Mouse (Mus musculus) liver, embryonic 12.5 days (tissue): ENCODE data around the gene Tiam2. TPM values are rescaled to one million over a fixed set of nuclear protein-coding genes. Genes with fewer than 3 reads are reported as not detected.

ENCODE experiments used
- ATAC-seq: fragments of 200-750 bp; cut with Nextera tagmentation; 2 replicates; pipeline ENCODE4 v1.8.0; 2017; ENCODE audit warnings: moderate number of reproducible peaks, mild to moderate bottlenecking, moderate library complexity
- H3K27ac ChIP-seq: fragments of 300-500 bp; sonication (generic); 2 replicates; pipeline ENCODE4 v1.5.1; 2016; ENCODE audit warnings: mild to moderate bottlenecking
- H3K27me3 ChIP-seq: fragments of 300-500 bp; sonication (generic); replicated peaks from 2 replicates; pipeline ENCODE4 v1.6.1; 2016; ENCODE audit warnings: mild to moderate bottlenecking, moderate library complexity
- H3K36me3 ChIP-seq: fragments of 300-500 bp; sonication (generic); 2 replicates; pipeline ENCODE4 v1.6.1; 2016; ENCODE audit warnings: mild to moderate bottlenecking, moderate library complexity
- H3K4me1 ChIP-seq: fragments of 300-500 bp; sonication (generic); 2 replicates; pipeline ENCODE4 v1.6.1; 2016
- H3K4me2 ChIP-seq: fragments of 300-500 bp; sonication (generic); 2 replicates; pipeline ENCODE4 v1.6.1; 2016; ENCODE audit warnings: mild to moderate bottlenecking, moderate library complexity
- H3K4me3 ChIP-seq: fragments of 300-500 bp; sonication (generic); 2 replicates; pipeline ENCODE4 v1.5.1; 2016; ENCODE audit warnings: mild to moderate bottlenecking, moderate library complexity
- H3K9ac ChIP-seq: fragments of 300-500 bp; sonication (generic); 2 replicates; pipeline ENCODE4 v1.6.1; 2016; ENCODE audit warnings: mild to moderate bottlenecking, moderate library complexity
- H3K9me3 ChIP-seq: fragments of 300-500 bp; sonication (generic); replicated peaks from 2 replicates; pipeline ENCODE4 v1.6.1; 2016; ENCODE audit warnings: mild to moderate bottlenecking, moderate library complexity
- WGBS: fragments of 180-500 bp; shearing (Covaris S2); methylation state at CpG from one replicate; pipeline ENCODE4 v1.1.7; 2016; ENCODE audit not compliant: insufficient replicate concordance; 5-methylcytosine and 5-hydroxymethylcytosine counted together
- polyA plus RNA-seq: library from polyadenylated mRNA; unstranded; fragments of >200 nt; fragmentation: Nextera tagmentation; extraction: Ambion mirVana; gene quantifications from 2 replicates; pipeline ENCODE4 v1.2.1, GENCODE M21; 2016

The Tiam2 gene
- polyA plus RNA-seq, 1 experiment from 2014 or later, result 1.3 TPM

DNA sequence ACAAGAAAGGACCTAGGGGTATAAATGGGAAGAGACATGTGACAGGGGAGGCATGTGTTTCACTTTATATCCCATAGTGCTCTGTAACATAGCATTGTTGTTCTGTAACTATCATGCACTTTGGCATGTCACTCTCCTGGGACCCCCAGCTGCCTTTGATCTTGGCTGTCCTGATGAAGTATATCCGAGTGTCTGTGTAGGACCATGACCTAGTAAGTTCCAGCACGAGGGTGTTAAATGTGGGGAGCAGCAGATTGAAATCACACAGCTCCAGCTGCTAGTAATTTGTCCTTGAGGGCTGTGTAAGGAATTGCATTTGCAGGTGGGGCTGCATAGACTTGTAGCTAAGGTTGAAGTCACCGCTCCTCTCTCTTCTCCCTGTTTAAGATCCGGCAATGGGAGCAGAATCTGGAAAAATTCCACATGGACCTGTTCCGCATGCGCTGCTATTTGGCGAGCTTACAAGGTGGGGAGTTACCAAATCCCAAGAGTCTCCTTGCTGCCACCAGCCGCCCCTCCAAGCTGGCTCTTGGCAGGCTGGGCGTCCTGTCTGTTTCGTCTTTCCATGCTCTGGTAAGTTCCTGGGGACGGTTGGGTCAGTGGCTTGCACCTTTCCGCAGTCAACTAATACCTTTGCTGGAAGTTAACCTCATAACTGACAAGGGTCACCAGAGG is 110.6 kb downstream of the Tiam2 start:
- no peak overlapping the region for H3K9ac ChIP-seq
- H3K36me3 ChIP-seq, result no peaks in the 10 kb centered on the region
- WGBS, result 70% methylated on average over 12 of the region's 12 CpGs
- peaks cover 8% of the 10 kb centered on the region; the same call in 1 of the 2 replicates for H3K4me1 ChIP-seq
- no peaks in the 10 kb centered on the region for H3K9me3 ChIP-seq
- H3K27ac ChIP-seq, result no peak overlapping the region
- H3K4me3 ChIP-seq, result no peak overlapping the region
- H3K4me2 ChIP-seq, result no peak overlapping the region
- no peaks in the 10 kb centered on the region; the same call in 1 of the 2 replicates for H3K27me3 ChIP-seq
- ATAC-seq, result no peak

DNA sequence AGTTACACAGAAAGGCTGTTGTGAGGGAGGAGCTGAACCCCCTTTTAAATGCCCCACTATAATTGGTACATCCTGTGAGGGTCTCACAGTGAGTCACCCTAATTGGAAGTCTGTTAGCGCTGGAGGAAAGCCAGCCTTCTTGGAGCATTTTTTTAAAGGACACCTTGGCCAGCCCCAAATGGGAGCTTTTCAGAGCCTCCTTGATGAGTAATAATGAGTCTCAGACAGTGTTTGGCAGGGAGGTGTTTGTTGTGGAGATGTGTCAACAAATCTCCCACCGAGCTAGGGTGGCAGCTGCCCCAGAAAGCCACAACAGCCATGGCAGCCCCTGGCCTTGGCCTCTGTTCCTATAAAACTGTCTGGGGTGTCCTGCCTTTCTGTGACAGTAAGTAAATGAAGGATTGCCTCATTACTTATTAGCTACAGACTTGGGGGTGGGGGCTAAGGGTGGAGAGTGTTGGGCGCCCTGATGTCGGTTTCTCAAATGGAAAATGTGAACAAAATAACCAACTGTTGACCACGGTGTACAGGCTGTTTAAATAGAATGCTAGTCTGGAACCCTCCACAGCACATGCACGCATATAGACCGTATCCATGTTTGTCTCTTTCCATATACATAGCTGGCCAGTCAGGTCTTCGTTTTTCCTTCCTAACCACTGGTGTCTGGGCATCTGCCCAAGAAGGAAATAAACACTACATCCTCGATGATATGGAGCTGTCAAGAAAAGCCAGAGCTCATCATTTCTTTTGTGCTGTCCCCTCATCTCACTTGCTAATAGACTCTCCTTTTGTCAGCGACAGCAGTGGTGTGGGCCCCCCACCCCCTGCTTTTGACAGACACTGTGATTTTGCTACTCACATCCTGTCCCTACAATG is 116.4 kb downstream of the Tiam2 start:
- no peaks in the 10 kb centered on the region for H3K27me3 ChIP-seq
- H3K4me2 ChIP-seq, result no peak overlapping the region
- H3K9me3 ChIP-seq, result no peaks in the 10 kb centered on the region
- 57% methylated on average over 10 of the region's 10 CpGs for WGBS
- no peak for ATAC-seq
- no peaks in the 10 kb centered on the region for H3K36me3 ChIP-seq
- H3K27ac ChIP-seq, result 0 out of 2 replicates have a peak overlapping the region, but pooled peaks have one; percentile 25
- no peak overlapping the region for H3K9ac ChIP-seq
- no peaks in the 10 kb centered on the region for H3K4me1 ChIP-seq
- no peak overlapping the region for H3K4me3 ChIP-seq

DNA sequence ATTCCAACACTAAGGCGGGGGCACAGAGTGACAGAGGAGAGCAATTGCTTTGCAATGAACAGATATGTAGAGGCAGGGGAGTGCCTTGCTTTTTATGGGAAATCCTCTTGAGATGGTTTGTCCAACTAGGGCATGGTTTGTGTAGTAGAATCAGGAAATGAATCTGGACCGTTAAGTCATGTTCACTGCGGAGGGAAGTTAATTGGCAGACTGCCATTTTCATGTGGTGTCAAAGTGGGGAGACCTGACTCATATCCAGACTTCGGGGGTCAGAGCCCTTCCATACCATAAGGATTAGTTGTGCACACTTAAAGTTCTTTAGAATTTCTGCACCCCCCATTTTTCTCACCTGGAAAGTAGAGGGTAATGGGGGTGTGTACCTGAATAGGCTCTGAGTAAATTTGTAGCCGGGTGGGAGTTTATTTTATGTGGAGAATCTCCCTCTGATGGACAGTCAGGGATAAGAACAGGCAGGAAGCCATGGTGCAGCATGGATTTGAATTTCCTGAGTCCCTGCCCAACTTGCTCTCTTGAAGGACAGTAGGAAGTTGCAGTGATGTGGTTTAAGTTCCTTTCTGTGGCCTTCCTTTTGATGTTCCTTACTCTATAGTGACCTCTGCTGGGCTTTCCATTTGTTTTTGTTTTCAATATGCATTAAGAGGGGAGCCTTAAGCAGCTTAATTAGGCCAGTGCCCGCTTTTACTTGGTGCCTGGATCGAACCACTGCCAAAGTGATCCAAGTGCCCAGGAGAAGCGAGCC is 120.0 kb downstream of the Tiam2 start:
- Histone ChIP-seq H3K4me1 (no peaks in the 10 kb centered on the region), H3K4me3 (no peak overlapping the region), H3K27ac (no peak overlapping the region), H3K4me2 (no peak overlapping the region), H3K9ac (no peak overlapping the region), H3K9me3 (no peaks in the 10 kb centered on the region), H3K27me3 (no peaks in the 10 kb centered on the region), H3K36me3 (no peaks in the 10 kb centered on the region)
- 39% methylated on average over 8 of the region's 8 CpGs for WGBS
- ATAC-seq, result no peak

DNA sequence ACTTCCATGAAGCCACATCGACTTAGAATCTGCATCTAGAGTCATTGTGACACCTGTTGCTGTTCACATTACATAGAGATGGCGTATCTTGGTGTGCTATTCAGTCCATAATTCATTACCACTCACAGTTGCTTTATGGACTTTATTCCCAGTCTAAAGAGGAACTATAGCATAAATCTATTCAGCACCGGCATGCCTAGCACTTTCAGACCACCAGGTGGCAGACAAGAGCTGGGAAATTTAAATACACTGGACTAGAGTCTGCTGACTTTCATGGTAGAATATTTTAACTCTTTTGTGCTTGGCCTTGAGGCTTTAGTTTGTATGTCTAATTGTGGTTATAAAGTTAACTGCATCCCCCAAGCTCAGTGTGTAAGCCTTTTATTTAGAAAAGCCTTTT is 122.4 kb downstream of the Tiam2 start:
- Histone ChIP-seq H3K27me3 (no peaks in the 10 kb centered on the region), H3K27ac (no peak overlapping the region), H3K4me3 (no peak overlapping the region), H3K4me1 (no peaks in the 10 kb centered on the region), H3K9me3 (no peaks in the 10 kb centered on the region), H3K9ac (no peak overlapping the region), H3K4me2 (no peak overlapping the region), H3K36me3 (no peaks in the 10 kb centered on the region)
- ATAC-seq, result no peak
- WGBS, result 25% methylated on average over 3 of the region's 3 CpGs

DNA sequence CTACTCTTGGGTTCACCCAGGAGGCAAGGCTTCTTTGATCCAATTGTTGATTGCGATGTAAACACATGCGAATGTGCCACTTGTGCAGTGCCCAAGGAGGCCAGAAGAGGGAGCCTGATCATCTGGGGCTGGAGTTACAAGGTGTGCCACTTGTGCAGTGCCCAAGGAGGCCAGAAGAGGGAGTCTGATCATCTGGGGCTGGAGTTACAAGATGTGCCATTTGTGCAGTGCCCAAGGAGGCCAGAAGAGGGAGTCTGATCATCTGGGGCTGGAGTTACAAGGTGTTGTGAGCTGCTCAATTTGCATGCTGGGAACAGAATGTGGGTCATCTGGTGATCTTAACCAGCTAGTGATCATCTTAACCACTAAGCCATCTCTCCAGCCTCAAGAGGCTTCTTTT is 124.7 kb downstream of the Tiam2 start:
- H3K4me1 ChIP-seq, result no peaks in the 10 kb centered on the region
- no peak overlapping the region for H3K4me2 ChIP-seq
- ATAC-seq, result peak; percentile 81
- H3K36me3 ChIP-seq, result no peaks in the 10 kb centered on the region
- H3K27ac ChIP-seq, result no peak overlapping the region
- no peaks in the 10 kb centered on the region for H3K9me3 ChIP-seq
- no peak overlapping the region for H3K4me3 ChIP-seq
- H3K9ac ChIP-seq, result no peak overlapping the region
- WGBS, result 64% methylated on average over 2 of the region's 2 CpGs
- H3K27me3 ChIP-seq, result no peaks in the 10 kb centered on the region

DNA sequence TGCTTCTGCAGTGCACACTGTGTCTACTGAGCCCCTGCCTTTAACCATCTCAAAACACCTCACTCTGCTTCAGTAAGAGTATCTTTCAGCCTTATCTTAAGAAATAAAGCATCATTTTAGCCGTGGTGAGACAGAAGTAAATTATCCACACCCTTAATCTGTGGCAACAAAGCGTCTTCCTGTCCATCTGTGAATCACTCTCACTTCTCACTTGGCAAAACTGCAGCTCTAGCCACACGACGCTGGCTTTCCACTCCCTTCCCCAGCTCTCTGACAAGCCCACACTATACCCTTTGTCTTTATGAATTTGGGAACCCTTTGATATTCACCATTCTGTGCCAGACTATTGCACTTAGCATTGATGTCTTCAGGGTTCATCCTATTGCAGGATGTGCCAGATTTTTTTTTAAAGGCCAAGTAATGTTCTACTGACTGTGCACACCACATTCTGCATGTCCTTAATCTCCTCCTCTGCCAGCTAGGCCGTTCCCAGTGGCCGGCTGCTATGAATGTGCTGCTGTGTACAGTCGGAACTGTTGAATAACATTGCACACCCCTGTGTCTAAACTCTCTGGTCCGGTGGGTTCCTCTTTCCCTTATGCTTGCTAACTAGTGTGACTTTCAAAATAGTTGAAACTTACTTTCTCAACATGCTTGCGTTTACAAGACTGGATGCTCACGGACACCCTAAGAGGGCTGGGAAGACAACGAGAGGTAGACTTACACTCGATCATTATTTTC is 126.4 kb downstream of the Tiam2 start:
- no peaks in the 10 kb centered on the region for H3K4me1 ChIP-seq
- H3K4me2 ChIP-seq, result no peak overlapping the region
- no peaks in the 10 kb centered on the region for H3K9me3 ChIP-seq
- no peak overlapping the region for H3K4me3 ChIP-seq
- no peaks in the 10 kb centered on the region for H3K36me3 ChIP-seq
- no peaks in the 10 kb centered on the region for H3K27me3 ChIP-seq
- no peak overlapping the region for H3K9ac ChIP-seq
- H3K27ac ChIP-seq, result no peak overlapping the region
- WGBS, result 63% methylated on average over 12 of the region's 12 CpGs
- no peak for ATAC-seq

DNA sequence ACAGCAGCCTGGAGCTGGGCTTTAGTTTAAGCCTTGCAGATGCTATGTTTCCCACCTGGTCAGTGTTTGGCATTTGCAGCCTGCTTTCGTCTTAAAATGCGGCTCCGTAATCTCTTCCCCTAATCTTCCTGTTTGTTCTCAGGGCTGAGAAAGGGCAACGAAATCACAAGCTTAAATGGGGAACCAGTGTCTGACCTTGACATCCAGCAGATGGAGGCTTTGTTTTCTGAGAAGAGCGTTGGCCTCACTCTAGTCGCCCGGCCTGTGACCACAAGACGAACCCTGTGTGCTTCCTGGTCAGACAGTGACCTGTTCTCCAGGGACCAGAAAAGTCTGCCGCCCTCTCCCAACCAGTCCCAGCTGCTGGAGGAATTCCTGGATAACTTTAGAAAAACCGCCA is 127.6 kb downstream of the Tiam2 start:
- Histone ChIP-seq H3K9ac (no peak overlapping the region), H3K27me3 (no peaks in the 10 kb centered on the region)

DNA sequence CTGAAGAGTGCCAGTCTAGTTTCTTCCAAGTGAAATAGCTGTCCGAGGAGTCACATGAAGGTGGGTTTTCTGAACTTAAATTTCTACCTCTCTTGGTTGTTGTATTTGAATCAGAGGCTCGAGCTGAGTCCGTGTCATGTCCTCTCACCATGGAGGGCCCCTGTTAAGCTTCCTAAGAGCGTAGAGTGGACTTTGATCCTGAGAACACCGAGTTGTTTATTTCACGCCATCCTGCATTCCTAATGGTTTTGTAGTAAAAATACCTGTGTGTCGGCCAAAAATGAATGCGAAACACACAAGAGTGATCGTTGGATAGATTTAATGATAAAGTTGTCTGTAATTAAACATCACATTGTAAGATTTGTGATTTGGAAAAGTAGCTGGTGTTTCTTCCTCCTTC is 128.5 kb downstream of the Tiam2 start:
- no peak overlapping the region for H3K4me2 ChIP-seq
- H3K27me3 ChIP-seq, result no peaks in the 10 kb centered on the region
- H3K9me3 ChIP-seq, result no peaks in the 10 kb centered on the region
- H3K27ac ChIP-seq, result no peak overlapping the region
- no peak overlapping the region for H3K9ac ChIP-seq
- WGBS, result 78% methylated on average over 9 of the region's 9 CpGs
- H3K36me3 ChIP-seq, result no peaks in the 10 kb centered on the region
- no peaks in the 10 kb centered on the region for H3K4me1 ChIP-seq
- no peak overlapping the region for H3K4me3 ChIP-seq
- ATAC-seq, result no peak

More for the DNA sequence above, 127.6 kb downstream of the Tiam2 start:
- Histone ChIP-seq H3K4me1 (no peaks in the 10 kb centered on the region), H3K4me2 (no peak overlapping the region), H3K4me3 (no peak overlapping the region), H3K9me3 (no peaks in the 10 kb centered on the region), H3K27ac (no peak overlapping the region), H3K36me3 (no peaks in the 10 kb centered on the region)
- 20% methylated on average over 10 of the region's 10 CpGs for WGBS
- no peak for ATAC-seq

DNA sequence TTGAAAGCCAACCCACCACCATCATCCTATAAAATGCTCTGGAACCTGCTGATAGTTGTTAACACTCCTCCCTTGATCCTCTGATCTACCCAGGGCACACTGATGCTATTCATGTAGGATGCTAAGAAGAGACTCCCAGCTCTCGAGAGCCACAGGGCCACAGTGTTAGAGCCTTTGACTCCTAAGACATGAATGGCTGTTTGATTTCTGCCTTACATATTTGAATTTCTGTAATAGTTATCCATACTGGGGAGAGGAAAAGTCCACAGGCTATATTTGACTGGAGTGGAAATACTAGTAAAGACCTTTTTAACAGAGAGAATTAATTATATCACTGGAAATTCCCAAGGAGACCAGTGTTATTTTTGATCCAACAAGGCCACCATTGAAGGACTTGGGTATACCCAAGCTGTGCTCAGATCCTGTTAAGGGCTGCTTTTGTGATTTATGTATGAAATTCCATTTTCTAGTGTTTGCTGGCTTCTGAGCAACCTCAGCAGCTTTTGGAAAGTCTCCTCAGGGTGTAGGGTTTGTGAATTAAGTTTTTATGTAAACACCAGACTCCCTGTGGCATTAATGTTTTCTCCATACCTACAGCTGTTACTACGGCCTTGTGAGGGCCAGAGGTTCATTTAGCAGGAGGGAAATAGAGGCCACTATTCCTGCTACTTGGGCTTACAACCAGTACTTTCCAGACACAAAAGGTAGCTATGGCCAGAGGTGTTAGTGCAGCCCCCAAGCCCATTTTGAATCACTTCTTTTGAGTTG is 131.7 kb downstream of the Tiam2 start:
- Histone ChIP-seq H3K9ac (no peak overlapping the region), H3K27me3 (no peaks in the 10 kb centered on the region), H3K4me3 (no peak overlapping the region), H3K4me2 (no peak overlapping the region), H3K4me1 (no peaks in the 10 kb centered on the region), H3K9me3 (no peaks in the 10 kb centered on the region), H3K27ac (no peak overlapping the region), H3K36me3 (no peaks in the 10 kb centered on the region)
- WGBS, result 51% methylated on average over 2 of the region's 2 CpGs
- no peak for ATAC-seq

DNA sequence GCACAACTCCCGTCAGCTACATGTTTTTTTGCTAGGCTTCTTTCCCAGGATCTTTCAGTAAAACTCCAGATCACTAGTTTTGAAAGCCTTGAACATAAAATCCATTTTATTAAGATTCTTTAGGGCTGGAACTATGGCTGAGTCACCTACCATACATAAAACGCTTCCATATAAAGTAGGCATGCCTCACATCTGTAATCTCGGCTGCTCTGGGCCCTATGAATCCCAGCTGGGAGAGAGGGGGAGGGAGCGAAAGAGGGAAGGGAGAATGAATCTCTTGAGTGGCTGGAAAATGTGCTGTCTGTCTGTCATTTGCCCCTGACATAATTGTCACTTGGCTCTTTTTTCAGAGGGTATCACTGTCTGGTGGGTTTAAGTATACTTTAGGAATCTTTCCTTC is 139.5 kb downstream of the Tiam2 start:
- Histone ChIP-seq H3K4me2 (no peak overlapping the region), H3K9ac (no peak overlapping the region), H3K27me3 (no peaks in the 10 kb centered on the region), H3K27ac (no peak overlapping the region), H3K4me3 (no peak overlapping the region), H3K4me1 (no peaks in the 10 kb centered on the region), H3K36me3 (no peaks in the 10 kb centered on the region), H3K9me3 (no peaks in the 10 kb centered on the region)
- WGBS, result 65% methylated on average over 4 of the region's 4 CpGs
- no peak for ATAC-seq

DNA sequence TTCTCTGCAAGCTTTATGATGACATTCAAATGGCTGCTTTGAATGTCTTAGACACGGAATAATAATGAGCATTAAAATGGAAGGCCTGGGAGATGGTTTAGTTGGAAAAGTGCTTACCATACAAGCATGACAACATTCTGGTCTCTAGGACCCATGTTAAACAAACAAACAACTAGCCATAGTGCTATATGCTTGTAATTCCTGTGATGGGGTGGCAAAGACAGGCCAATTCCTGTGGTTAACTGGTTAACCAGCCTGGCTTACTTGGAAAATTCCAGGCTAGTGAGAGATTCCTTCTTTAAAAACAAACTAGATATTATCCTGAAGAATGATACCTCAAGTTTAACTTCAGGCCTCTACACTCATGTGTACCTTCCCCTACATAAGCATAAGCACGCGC is 140.3 kb downstream of the Tiam2 start:
- no peak for ATAC-seq
- H3K9me3 ChIP-seq, result no peaks in the 10 kb centered on the region

More for the DNA sequence above, 140.3 kb downstream of the Tiam2 start:
- no peak overlapping the region for H3K27ac ChIP-seq
- H3K27me3 ChIP-seq, result no peaks in the 10 kb centered on the region
- H3K4me2 ChIP-seq, result no peak overlapping the region
- H3K9ac ChIP-seq, result no peak overlapping the region
- no peak overlapping the region for H3K4me3 ChIP-seq
- WGBS, result 80% methylated on average over 3 of the region's 3 CpGs
- no peaks in the 10 kb centered on the region for H3K4me1 ChIP-seq
- H3K36me3 ChIP-seq, result no peaks in the 10 kb centered on the region
